Mouse (Mus musculus): ENCODE data around the gene Gm8909. TPM values are rescaled to one million over a fixed set of nuclear protein-coding genes. Genes with fewer than 3 reads are reported as not detected.
"Not testable (repeated sequence)": the region's sequence is repeated elsewhere in the genome, so short reads cannot be mapped to it uniquely, and the experiment has no call there.

Gm8909 gene
- total RNA-seq, 2 experiments from 2014 or later, result not detected

DNA sequence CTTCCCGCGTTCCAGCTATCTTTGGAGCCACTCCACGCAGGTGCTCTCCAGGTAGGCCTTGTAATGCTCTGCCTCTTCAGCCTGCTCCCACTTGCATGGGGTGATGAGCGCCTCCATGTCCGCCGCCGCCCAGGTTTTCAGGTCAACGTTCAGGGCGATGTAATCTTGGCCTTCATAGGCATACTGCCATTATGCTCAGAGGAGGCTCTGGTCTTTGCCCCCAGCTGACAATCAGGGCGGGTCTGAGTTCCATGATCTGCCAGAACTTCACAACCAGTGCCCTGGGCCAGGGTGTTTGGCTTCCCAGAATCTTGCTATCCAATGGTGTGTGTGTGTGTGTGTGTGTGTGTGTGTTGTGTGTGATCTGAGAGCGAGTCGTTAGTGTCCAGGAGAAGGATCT lies 13.9 kb upstream of the Gm8909 start:
- Histone ChIP-seq H3K4me3 (no peak overlapping the region), H3K27ac (no peak overlapping the region)
- no peak for DNase-seq (ENCODE audit: low spot score in 2 of 2)
- no peak for TF ChIP-seq CTCF (conservative IDR thresholded peaks at IDR 0.05)

DNA sequence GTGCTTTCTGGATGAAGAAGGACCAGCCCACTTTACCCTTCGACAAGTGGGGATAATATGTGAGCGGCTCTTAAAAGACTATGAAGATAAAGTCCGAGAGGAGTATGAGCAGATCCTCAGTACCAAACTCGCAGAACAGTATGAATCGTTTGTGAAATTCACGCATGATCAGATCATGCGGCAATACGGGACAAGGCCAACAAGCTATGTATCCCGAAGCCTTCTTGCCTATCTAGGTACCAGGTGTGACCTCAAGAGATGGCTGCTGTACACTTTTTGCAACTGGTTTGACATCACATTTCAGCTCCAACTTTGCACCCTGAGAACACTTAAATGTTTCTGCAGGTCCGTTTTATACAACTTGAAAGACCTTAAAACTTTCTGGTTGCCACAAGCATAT lies 11.1 kb upstream of the Gm8909 start:
- not testable (repeated sequence) for DNase-seq (ENCODE audit: low spot score in 2 of 2); H3K4me3 ChIP-seq; H3K27ac ChIP-seq

DNA sequence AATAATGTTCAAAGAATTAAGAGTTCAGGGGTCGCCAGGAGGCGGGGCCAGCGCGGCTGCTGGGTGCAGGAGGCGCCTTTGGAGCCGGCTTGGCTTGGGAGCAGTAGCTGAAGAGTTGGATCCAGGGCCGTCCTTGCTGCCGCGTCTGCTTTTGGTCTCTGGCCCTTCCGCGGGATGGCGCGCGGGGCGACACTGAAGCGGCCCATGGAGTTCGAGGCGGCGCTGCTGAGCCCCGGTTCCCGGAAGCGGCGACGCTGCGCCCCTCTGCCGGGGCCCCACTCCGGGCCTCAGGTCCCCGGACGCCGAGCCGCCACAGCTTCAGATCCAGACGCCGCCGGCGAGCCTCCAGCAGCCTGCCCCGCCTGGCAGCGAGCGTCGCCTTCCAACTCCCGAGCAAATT lies 10.6 kb upstream of the Gm8909 start:
- DNase-seq (ENCODE audit: low spot score in 2 of 2); H3K4me3 ChIP-seq: not testable (repeated sequence)

DNA sequence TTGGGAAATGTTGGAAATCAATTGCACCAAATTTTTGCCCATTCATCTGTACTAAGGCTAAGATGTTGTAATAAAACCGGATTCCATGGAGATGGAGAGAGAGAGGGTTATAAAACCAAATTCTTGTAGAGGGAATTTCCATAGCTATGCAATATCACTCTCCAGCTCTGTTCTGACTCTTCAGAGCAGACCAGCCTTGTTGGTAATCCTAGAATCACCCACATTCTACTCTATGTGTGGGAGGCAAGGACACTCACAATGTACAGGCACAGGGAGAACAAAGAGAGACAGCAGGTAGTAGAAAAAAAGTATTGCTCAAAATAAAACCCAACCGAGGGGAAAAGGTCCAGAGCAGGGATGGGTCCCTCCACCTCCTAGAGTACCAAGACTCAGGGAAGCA lies 7.8 kb upstream of the Gm8909 start:
- H3K27ac ChIP-seq; DNase-seq (ENCODE audit: low spot score in 2 of 2); H3K4me3 ChIP-seq: not testable (repeated sequence)

More for the DNA sequence above, 10.6 kb upstream of the Gm8909 start:
- not testable (repeated sequence) for H3K27ac ChIP-seq

DNA sequence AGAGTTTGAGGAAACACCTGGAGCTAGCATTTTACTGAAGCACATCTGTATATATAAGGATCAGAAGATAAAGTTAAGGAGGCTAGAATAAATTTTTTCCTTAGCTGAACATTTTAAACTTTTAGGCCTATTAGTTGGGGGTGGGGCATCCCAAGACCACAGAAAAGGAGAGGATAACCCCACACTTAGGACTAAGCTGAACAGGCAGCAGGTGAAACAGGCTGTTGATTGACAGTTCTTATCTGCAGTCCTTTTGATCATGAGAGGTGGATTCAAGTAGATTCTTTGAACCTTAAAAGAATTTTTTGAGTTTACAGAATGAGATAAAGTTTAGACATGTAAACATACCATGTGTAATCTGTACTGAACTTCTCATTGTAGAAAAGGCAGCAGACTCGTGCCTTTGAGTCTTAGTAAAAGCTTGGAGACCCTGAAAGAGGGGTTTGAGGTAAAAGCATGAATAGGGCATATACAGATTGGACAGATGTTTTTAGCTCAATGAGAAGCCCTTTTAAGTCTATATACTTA lies 2.0 kb upstream of the Gm8909 start:
- Histone ChIP-seq H3K27ac (no peak overlapping the region), H3K4me3 (no peak overlapping the region)
- no peak for DNase-seq (ENCODE audit: low spot score in 2 of 2)
- TF ChIP-seq CTCF (conservative IDR thresholded peaks at IDR 0.05), result no peak

DNA sequence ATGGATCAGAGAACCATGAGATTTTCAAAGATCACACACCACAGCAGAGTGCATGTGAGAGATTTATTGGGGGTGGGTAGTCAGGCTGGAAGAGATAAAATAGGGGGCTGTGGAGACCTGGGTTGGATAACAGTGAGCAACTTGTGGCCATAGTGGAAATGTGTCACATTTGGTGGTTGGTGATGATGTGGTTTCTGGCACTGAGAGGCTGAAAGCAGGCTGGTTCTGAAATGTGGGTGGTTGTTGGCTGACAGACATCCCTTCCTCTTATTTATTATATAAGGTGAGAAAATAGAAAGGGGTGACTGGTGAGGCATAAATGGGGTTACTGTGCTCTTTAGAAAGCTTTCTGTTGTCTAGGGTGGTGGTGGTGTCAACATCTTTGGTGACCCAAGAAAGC lies 1.4 kb upstream of the Gm8909 start:
- Histone ChIP-seq H3K27ac (no peak overlapping the region), H3K4me3 (no peak overlapping the region)
- DNase-seq (ENCODE audit: low spot score in 2 of 2), result no peak
- no peak for TF ChIP-seq CTCF (conservative IDR thresholded peaks at IDR 0.05)

DNA sequence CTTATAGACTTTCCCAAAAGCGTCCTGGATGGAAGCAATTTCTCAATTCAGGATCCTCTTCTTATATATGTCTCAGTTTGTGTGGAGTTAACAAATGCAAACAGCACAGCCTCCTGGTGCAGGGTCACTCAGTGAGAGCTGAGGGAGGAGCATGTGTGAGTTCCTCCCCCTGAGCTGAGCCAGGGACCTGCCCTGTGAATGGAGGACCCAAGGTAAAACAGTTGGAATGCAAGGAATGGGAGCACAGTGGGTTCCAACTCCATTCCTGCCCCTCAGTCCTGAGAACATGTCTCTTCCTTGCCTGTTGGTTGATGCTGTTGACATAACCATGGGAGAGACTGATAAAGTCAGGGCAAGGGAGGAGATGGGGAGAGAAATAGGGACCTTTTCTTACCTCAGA lies 757 bp upstream of the Gm8909 start:
- not testable (repeated sequence) for H3K4me3 ChIP-seq; DNase-seq (ENCODE audit: low spot score in 2 of 2); H3K27ac ChIP-seq

DNA sequence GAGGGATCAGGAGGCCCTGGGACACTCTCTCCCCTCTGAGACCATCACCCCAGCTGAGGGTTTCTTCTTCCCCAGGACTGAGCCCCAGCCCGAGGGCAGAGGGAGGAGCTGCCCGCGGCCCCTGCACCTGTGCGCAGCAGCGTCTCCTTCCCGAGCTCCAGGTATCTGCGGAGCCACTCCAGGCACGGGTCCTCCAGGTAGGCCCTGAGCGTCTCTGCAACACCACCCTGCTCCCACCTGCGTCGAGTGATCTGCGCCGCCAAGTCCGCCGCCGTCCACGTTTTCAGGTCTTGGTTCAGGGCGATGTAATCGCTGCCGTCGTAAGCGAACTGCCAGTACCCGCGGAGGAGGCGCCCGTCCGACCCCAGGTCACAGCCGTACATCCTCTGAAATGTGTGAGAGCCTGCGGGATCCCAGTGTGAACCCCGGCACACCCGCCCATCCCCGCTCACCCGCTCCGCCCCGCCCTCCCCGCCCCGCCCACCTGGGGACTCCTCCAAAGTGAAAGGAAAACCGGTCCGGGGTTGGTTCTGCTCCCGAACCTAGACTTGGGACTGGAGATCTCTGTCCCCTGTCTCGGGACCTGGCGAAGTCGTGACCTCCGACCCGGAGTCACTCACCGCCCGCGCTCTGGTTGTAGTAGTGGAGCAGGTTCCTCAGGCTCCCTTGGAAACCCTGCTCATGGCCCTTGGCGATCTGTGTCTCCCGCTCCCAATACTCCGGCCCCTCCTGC lies 865 bp downstream of the Gm8909 start:
- Histone ChIP-seq H3K4me3 (no peak overlapping the region; the same call in 1 of the 2 replicates), H3K27ac (no peak overlapping the region)
- DNase-seq (ENCODE audit: low spot score in 2 of 2), result no peak
- TF ChIP-seq CTCF (conservative IDR thresholded peaks at IDR 0.05), result no peak

DNA sequence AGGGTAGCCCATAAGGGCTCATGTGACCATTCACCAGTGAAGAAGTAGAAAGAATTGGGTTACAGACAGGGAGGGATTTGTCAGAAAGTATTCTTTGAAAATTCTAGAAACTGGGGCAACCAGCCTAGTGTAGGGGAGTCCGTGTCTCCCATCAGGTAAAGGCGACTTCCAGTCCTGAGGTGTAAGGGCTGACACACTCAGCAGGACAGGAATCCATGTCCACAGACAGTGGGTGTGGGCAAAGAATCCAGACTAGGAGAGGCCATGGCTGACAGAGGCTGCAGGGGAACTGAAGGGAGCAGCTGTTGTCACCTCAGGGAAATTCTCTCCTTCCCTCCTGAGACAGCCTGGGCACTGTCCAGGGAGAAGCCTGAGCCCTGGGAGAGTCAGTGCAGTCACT lies 1.4 kb downstream of the Gm8909 start:
- H3K4me3 ChIP-seq; DNase-seq (ENCODE audit: low spot score in 2 of 2); H3K27ac ChIP-seq: not testable (repeated sequence)

DNA sequence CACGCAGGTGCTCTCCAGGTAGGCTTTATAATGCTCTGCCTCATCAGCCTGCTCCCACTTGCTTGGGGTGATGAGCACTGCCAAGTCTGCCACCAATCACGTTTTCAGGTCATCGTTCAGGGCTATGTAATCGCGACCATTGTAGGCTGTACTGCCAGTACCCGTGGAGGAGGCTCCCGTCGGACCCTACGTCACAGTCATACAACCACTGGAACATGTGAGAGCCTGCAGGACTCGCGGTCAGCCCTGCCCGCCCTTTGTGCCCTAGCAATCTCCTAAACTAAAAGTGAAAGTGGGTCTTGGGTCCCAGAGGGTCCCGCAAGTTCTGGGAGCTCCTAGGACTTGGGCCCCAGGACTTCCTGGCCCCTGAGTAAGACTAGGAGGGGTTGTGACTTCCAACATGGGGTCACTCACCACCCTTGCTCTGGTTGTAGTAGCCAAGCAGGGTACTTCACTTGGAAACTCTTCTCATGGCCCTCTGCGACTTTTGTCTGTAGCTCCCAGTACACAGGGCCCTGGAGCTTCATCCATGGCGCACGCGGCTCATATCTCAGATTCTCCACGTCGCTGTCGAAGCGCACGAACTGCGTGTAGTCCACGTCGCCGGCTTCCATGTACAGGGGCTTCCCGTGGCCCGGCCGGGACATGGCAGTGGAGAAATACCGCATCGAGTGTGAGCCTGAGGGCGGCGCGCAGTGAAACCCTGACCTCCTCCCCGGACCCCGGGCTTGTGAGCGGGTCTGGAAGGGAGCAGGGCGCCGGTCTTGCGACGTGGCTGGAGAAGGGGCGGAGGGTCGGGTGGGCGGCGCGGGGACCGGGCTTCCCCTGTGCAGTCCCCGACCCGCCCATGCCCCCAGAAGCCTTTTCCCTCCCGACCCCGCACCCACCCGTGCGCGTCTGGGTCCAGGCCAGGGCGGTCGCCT lies 6.9 kb downstream of the Gm8909 start:
- no peak for TF ChIP-seq CTCF (conservative IDR thresholded peaks at IDR 0.05)
- no peak overlapping the region for H3K27ac ChIP-seq
- no peak overlapping the region for H3K4me3 ChIP-seq
- no peak for DNase-seq (ENCODE audit: low spot score in 2 of 2)

DNA sequence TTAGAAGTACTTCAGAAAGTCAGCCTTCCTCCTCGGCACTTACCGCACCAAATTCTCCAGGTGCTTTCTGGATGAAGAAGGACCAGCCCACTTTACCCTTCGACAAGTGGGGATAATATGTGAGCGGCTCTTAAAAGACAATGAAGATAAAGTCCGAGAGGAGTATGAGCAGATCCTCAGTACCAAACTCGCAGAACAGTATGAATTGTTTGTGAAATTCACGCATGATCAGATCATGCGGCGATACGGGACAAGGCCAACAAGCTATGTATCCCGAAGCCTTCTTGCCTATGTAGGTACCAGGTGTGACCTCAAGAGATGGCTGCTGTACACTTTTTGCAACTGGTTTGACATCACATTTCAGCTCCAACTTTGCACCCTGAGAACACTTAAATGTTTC lies 10.1 kb downstream of the Gm8909 start:
- H3K4me3 ChIP-seq; DNase-seq (ENCODE audit: low spot score in 2 of 2); H3K27ac ChIP-seq: not testable (repeated sequence)

DNA sequence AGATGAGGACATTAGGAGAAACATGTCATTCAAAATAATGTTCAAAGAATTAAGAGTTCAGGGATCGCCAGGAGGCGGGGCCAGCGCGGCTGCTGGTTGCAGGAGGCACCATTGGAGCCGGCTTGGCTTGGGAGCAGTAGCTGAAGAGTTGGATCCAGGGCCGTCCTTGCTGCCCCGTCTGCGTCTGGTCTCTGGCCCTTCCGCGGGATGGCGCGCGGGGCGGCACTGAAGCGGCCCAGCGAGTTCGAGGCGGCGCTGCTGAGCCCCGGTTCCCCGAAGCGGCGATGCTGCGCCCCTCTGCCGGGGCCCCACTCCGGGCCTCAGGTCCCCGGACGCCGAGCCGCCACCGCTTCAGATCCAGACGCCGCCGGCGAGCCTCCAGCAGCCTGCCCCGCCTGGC lies 10.6 kb downstream of the Gm8909 start:
- not testable (repeated sequence) for H3K27ac ChIP-seq; H3K4me3 ChIP-seq; DNase-seq (ENCODE audit: low spot score in 2 of 2)

DNA sequence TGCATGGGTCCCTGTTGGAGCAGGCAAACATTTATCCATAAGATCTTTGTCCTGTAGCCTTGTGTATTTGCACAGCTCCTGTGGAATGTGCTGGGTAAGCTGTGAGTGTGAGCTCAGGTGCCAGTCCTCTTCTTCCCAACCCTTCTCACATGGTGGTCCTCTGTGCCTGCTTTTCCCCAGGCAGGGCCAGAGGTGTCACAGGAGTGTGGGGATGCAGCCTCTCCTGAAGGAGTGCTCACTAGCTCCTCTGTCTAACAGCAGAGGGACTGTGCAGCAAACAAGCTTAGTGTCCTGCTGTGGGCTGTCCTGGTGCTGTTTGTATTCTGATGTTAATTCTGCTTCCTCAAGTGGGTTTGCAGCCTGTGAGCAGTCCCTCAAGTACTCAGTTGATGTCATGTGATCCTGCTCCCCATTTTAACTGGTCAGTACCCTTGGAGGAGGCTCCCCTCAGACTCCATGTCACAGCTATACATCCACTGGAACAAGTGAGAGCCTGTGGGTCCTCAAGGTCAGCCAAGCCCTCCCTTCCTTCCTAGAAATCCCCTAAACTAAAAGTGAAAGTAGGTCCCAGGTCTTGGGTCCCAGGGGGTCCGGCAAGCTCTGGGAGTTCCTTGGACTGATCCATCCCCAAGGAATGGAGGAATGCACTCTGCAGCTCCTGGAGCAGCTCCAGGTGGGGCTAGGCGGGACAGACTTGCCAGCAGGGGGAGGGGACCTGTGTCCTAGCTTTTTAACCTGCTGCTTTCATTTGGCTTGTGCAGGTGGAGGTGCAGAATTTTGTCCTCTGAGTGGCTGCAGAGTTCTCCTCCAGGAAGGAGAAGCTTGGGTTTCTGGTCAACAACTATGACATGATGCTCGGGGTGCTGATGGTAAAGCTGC lies 13.8 kb downstream of the Gm8909 start:
- no peak for TF ChIP-seq CTCF (conservative IDR thresholded peaks at IDR 0.05)
- Histone ChIP-seq H3K27ac (no peak overlapping the region), H3K4me3 (no peak overlapping the region)
- no peak for DNase-seq (ENCODE audit: low spot score in 2 of 2)

DNA sequence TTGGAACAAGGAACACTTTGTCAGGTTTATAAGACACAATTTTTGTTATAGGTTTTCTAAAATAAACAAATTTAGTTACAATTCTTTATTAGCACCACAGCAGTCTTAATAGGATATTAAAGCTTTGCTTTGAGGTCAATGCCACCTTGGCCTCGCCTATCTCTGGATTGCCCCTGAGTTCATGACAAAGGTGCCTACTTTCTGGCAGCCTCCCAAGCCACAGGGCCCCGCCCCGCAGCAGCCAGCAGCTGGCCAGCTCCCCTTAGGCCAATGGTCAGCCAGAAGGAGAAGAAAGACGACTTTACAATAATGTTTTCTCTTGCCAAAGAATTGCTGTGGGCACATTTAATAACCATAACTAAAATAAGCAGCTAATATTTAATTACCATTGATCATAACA lies 17.1 kb downstream of the Gm8909 start:
- not testable (repeated sequence) for DNase-seq (ENCODE audit: low spot score in 2 of 2); H3K27ac ChIP-seq; H3K4me3 ChIP-seq

DNA sequence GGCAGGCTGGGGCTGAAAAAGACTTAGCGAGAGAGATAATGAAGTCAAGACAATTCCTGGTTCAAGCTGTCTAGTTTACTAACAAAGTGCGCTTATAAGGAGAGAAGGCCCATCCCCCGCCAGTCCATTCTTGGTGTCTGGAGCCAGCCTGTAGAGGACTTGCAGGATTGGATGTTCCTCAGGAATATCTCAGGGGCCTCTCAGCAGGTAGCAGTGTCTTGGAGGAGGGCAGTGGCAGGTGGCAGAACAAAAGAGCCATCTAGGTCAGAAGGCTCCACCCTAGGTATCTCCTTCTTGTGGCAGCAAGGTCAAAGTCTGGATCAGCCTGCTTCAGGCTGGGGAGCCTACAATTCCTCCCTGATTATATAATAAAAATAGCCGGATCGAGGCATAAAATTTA lies 19.9 kb downstream of the Gm8909 start:
- not testable (repeated sequence) for DNase-seq (ENCODE audit: low spot score in 2 of 2); H3K4me3 ChIP-seq; H3K27ac ChIP-seq

DNA sequence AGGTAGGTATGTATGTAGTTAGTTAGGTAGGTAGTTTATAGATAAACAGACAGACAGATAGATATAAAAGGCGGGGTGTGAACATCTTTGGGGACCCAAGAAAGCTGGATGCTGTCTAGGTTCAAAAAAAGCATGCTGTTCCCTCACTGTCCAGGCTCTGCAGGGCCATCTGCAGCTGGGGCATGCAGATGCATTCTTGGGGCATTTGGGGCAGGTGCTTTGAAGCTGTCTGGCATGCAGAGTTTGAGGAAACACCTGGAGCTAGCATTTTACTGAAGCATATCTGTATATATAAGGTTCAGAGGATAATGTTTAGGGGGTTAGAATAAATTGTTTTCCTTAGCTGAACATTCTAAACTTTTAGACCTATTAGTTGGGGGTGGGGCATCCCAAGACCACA lies 21.4 kb downstream of the Gm8909 start:
- not testable (repeated sequence) for H3K4me3 ChIP-seq; H3K27ac ChIP-seq; DNase-seq (ENCODE audit: low spot score in 2 of 2)

DNA sequence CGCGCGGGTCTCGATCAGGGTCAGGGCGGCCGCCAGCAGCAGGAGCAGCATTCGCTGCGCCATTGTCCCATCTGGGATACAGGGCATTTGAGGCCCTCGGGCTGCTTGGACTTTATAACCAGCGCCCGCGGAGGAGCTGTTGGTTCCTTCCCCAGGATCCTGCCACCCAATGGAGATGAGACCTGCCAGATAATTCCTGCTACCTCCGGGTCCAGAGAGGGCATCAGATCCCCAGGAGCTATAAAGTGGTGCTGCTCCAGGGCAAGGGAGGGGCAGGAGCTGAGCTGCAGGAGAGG lies 22.5 kb downstream of the Gm8909 start:
- peak overlapping the region; percentile 47 for H3K4me3 ChIP-seq
- DNase-seq (ENCODE audit: low spot score in 2 of 2); H3K27ac ChIP-seq: not testable (repeated sequence)

Measured in layer of hippocampus, adult 2 months (tissue).